ENCODE assay signal across 8 mouse cellular contexts in the genomic region with DNA sequence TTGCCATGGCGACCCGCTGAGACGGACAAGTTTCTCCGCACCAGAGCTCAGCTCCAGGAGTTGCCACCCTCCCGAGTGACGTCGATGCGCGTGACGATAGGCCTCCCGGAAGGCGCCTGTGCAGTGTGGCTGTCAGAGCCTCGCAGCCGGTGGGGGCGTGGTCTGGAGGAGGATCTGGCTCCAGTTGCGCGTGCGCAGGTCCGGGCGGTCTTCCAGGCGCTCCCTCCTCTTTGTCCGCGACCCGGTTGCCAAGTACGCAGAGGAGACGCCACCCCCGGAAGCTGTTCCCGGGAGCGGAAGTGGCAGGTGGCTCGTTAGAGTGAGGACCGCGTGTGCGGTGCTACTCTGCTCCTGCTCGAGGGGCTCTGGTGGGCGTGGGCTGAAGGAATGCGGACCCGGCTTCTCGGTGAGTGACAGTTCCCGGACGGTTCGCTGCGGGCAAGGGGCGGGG. TPM values are rescaled to one million over a fixed set of nuclear protein-coding genes. Genes with fewer than 3 reads are reported as not detected.
DNase-seq lines count a peak whose midpoint lies in the region; ATAC-seq and TF ChIP-seq lines count a peak whose summit lies in the region.

No protein-coding gene starts in this region.

- peak overlapping the region; percentile 58 for H3K4me3 ChIP-seq in embryonic facial prominence, embryonic 13.5 days
- H3K4me3 ChIP-seq in kidney, adult 2 months (ENCODE audit: insufficient read depth, low read depth, low read length): peak overlapping the region; percentile 80
- H3K4me3 ChIP-seq in limb, embryonic 12.5 days (replicated peaks): peak overlapping the region; percentile 60
- H3K4me3 ChIP-seq in midbrain, embryonic 15.5 days: peak overlapping the region; percentile 68
- H3K4me3 ChIP-seq in spleen, adult 2 months (ENCODE audit: extremely low read depth, insufficient read depth, insufficient read length): peak overlapping the region; percentile 89

- peak overlapping the region; percentile 58 for H3K9ac ChIP-seq in embryonic facial prominence, embryonic 13.5 days
- peak overlapping the region; percentile 45; the same call in 1 of the 2 replicates for H3K9ac ChIP-seq in limb, embryonic 12.5 days (replicated peaks)
- H3K9ac ChIP-seq in midbrain, embryonic 15.5 days: peak overlapping the region; percentile 55

- TF ChIP-seq CTCF in kidney, adult 2 months (conservative IDR thresholded peaks at IDR 0.05; ENCODE audit: insufficient read depth, insufficient read length, low read depth, low read length): no peak
- no peak for TF ChIP-seq CTCF in spleen, adult 2 months (IDR thresholded peaks at IDR 0.05; ENCODE audit: extremely low read depth, insufficient read depth, insufficient read length, insufficient replicate concordance)

- peaks cover 20% of the 10 kb centered on the region for H3K36me3 ChIP-seq in embryonic facial prominence, embryonic 13.5 days
- H3K36me3 ChIP-seq in kidney, adult 2 months (ENCODE audit: control insufficient read depth, insufficient read depth, low read length): peaks cover 4% of the 10 kb centered on the region; the same call in 1 of the 2 replicates
- H3K36me3 ChIP-seq in limb, embryonic 12.5 days: peaks cover 20% of the 10 kb centered on the region
- H3K36me3 ChIP-seq in midbrain, embryonic 15.5 days (replicated peaks): peaks cover 18% of the 10 kb centered on the region
- peaks cover 16% of the 10 kb centered on the region for H3K36me3 ChIP-seq in spleen, adult 2 months (ENCODE audit: control insufficient read depth, insufficient read depth, low read length)

- peaks cover 9% of the 10 kb centered on the region; the same call in 1 of the 2 replicates for H3K4me1 ChIP-seq in embryonic facial prominence, embryonic 13.5 days
- no peaks in the 10 kb centered on the region; the same call in 1 of the 2 replicates for H3K4me1 ChIP-seq in kidney, adult 2 months (ENCODE audit: control insufficient read depth, insufficient read depth, low read length)
- H3K4me1 ChIP-seq in limb, embryonic 12.5 days (replicated peaks): peaks cover 8% of the 10 kb centered on the region
- H3K4me1 ChIP-seq in midbrain, embryonic 15.5 days: peaks cover 28% of the 10 kb centered on the region
- H3K4me1 ChIP-seq in spleen, adult 2 months (ENCODE audit: control insufficient read depth, insufficient read depth, insufficient read length): peaks cover 5% of the 10 kb centered on the region; the same call in 1 of the 2 replicates

- peak; percentile 98 for DNase-seq in 3134 (ENCODE audit: extremely low read depth, insufficient read length, low spot score)
- DNase-seq in adrenal gland, postnatal 36 days: peak; percentile 100
- DNase-seq in heart, adult 18-20 months: peak; percentile 99 to 100
- peak; percentile 100 for DNase-seq in kidney, adult 2 months
- peak; percentile 96 to 99 for DNase-seq in spleen, adult 2 months (ENCODE audit: low read depth in 1 of 2, low spot score in 2 of 2)

- peak; percentile 99 for ATAC-seq in embryonic facial prominence, embryonic 13.5 days (ENCODE audit: insufficient number of reproducible peaks, insufficient read depth, low FRiP score, low TSS enrichment, low read depth)
- peak; percentile 99 for ATAC-seq in limb, embryonic 12.5 days (ENCODE audit: insufficient number of reproducible peaks, insufficient read depth, low FRiP score, low TSS enrichment, low read depth)
- peak; percentile 100 for ATAC-seq in midbrain, embryonic 15.5 days (replicated peaks)

- TF ChIP-seq POLR2A in kidney, adult 2 months (IDR thresholded peaks at IDR 0.05; ENCODE audit: low read depth, low read length): no peak
- no peak for TF ChIP-seq POLR2A in spleen, adult 2 months (IDR thresholded peaks at IDR 0.05; ENCODE audit: low read depth, low read length)

- no peaks in the 10 kb centered on the region for H3K9me3 ChIP-seq in embryonic facial prominence, embryonic 13.5 days
- H3K9me3 ChIP-seq in limb, embryonic 12.5 days: no peaks in the 10 kb centered on the region
- no peaks in the 10 kb centered on the region for H3K9me3 ChIP-seq in midbrain, embryonic 15.5 days

- peak overlapping the region; percentile 68 for H3K4me2 ChIP-seq in embryonic facial prominence, embryonic 13.5 days
- peak overlapping the region; percentile 70 for H3K4me2 ChIP-seq in limb, embryonic 12.5 days
- peak overlapping the region; percentile 74 for H3K4me2 ChIP-seq in midbrain, embryonic 15.5 days

- H3K27me3 ChIP-seq in embryonic facial prominence, embryonic 13.5 days: no peaks in the 10 kb centered on the region
- 0 out of 2 replicates have a peak, but pooled peaks cover 2% of the 10 kb centered on the region for H3K27me3 ChIP-seq in kidney, adult 2 months (replicated peaks; ENCODE audit: control insufficient read depth, insufficient read depth, low read length)
- H3K27me3 ChIP-seq in limb, embryonic 12.5 days: no peaks in the 10 kb centered on the region
- no peaks in the 10 kb centered on the region for H3K27me3 ChIP-seq in midbrain, embryonic 15.5 days (replicated peaks)
- no peaks in the 10 kb centered on the region for H3K27me3 ChIP-seq in spleen, adult 2 months (ENCODE audit: control insufficient read depth, insufficient read depth, low read length)

- H3K27ac ChIP-seq in embryonic facial prominence, embryonic 13.5 days: no peak overlapping the region
- H3K27ac ChIP-seq in kidney, adult 2 months (ENCODE audit: insufficient read depth, low read depth, low read length): no peak overlapping the region
- H3K27ac ChIP-seq in limb, embryonic 12.5 days: 0 out of 2 replicates have a peak overlapping the region, but pooled peaks have one; percentile 29
- peak overlapping the region; percentile 78 for H3K27ac ChIP-seq in midbrain, embryonic 15.5 days
- peak overlapping the region; percentile 49; the same call in 1 of the 2 replicates for H3K27ac ChIP-seq in spleen, adult 2 months (ENCODE audit: insufficient read depth, low read length)

- under 1% methylated on average over 43 of the region's 43 CpGs for WGBS in embryonic facial prominence, embryonic 13.5 days
- WGBS in kidney, adult 2 months: under 1% methylated on average over 43 of the region's 43 CpGs
- WGBS in limb, embryonic 12.5 days: under 1% methylated on average over 43 of the region's 43 CpGs
- WGBS in midbrain, embryonic 15.5 days: under 1% methylated on average over 43 of the region's 43 CpGs
- under 1% methylated on average over 43 of the region's 43 CpGs for WGBS in spleen, adult 2 months

RNA-seq across cellular contexts. Expression of gene Cmtr2, which starts 2.2 kb away (rescaled TPM):
- 10 to 100 TPM in 1 of 2 experiments, 1 to 10 TPM in 1; 9.8 to 11.6 TPM for total RNA-seq in adrenal gland, postnatal 36 days (2021)
- 7.7 and 9.2 TPM in 2 replicates for polyA plus RNA-seq in embryonic facial prominence, embryonic 13.5 days (2015; fragmentation: Nextera tagmentation; extraction: Ambion mirVana)
- 1 to 10 TPM; 2.4 to 3.3 TPM for total RNA-seq in heart, adult 18-20 months (2021)
- 2.8 and 3.1 TPM in 2 replicates for polyA plus RNA-seq in kidney, adult 2 months (2012; rRNA removed)
- polyA plus RNA-seq in limb, embryonic 12.5 days (2016; fragmentation: Nextera tagmentation; extraction: Ambion mirVana): 9.1 and 9.7 TPM in 2 replicates
- 11.4 and 12.5 TPM in 2 replicates for polyA plus RNA-seq in midbrain, embryonic 15.5 days (2015; fragmentation: Nextera tagmentation; extraction: Ambion mirVana)
- polyA plus RNA-seq in spleen, adult 2 months (2012; rRNA removed): 2.9 and 3.2 TPM in 2 replicates

RNA-seq across cellular contexts. Expression of gene Hydin, which starts 49.1 kb away (rescaled TPM):
- total RNA-seq in adrenal gland, postnatal 36 days (2021): under 1 TPM; 0.07 to 0.36 TPM
- 0.08 and 0.12 TPM in 2 replicates for polyA plus RNA-seq in embryonic facial prominence, embryonic 13.5 days (2015; fragmentation: Nextera tagmentation; extraction: Ambion mirVana)
- total RNA-seq in heart, adult 18-20 months (2021): under 1 TPM; 0.07 to 0.36 TPM
- 0.01 and 0.02 TPM in 2 replicates for polyA plus RNA-seq in kidney, adult 2 months (2012; rRNA removed)
- 0.06 and 0.16 TPM in 2 replicates for polyA plus RNA-seq in limb, embryonic 12.5 days (2016; fragmentation: Nextera tagmentation; extraction: Ambion mirVana)
- polyA plus RNA-seq in midbrain, embryonic 15.5 days (2015; fragmentation: Nextera tagmentation; extraction: Ambion mirVana): 0.34 and 0.44 TPM in 2 replicates
- polyA plus RNA-seq in spleen, adult 2 months (2012; rRNA removed): under 0.01 and 0.01 TPM in 2 replicates

RNA-seq across cellular contexts. Expression of gene Calb2, which starts 49.7 kb away (rescaled TPM):
- 1 to 10 TPM in 1 of 2 experiments, under 1 TPM in 1; 0.26 to 2.2 TPM for total RNA-seq in adrenal gland, postnatal 36 days (2021)
- polyA plus RNA-seq in embryonic facial prominence, embryonic 13.5 days (2015; fragmentation: Nextera tagmentation; extraction: Ambion mirVana): 3.8 and 10.4 TPM in 2 replicates
- total RNA-seq in heart, adult 18-20 months (2021): not detected
- not detected in 2 replicates for polyA plus RNA-seq in kidney, adult 2 months (2012; rRNA removed)
- 15.5 and 31.0 TPM in 2 replicates for polyA plus RNA-seq in limb, embryonic 12.5 days (2016; fragmentation: Nextera tagmentation; extraction: Ambion mirVana)
- polyA plus RNA-seq in midbrain, embryonic 15.5 days (2015; fragmentation: Nextera tagmentation; extraction: Ambion mirVana): 144 and 153 TPM in 2 replicates
- not detected in 2 replicates for polyA plus RNA-seq in spleen, adult 2 months (2012; rRNA removed)

Comparison
In these comparisons a context has a peak if more than half of its experiments do, and no peak if none do; other contexts are left out.
1. H3K27ac ChIP-seq: peak in limb, embryonic 12.5 days (single experiment), midbrain, embryonic 15.5 days (single experiment) and spleen, adult 2 months (single experiment); none in embryonic facial prominence, embryonic 13.5 days (single experiment) and kidney, adult 2 months (single experiment).
2. Peak in every context shown above with its lines, with median percentiles within 50 percentile points of each other: DNase-seq, ATAC-seq, H3K4me2 ChIP-seq, H3K4me3 ChIP-seq and H3K9ac ChIP-seq.